Mouse (Mus musculus) cortical plate, adult 2 months (tissue): Measurements from ENCODE around the gene Filip1l.

ENCODE experiments used
- CTCF ChIP-seq: fragments of 200-500 bp; IDR thresholded peaks from 2 replicates; pipeline ENCODE4 v1.5.1; 2011; ENCODE audit warnings: mild to moderate bottlenecking, control low read depth, low read length; ENCODE audit not compliant: insufficient read depth; ENCODE audit errors: extremely low read depth
- POLR2A ChIP-seq: fragments of 200-500 bp; IDR thresholded peaks from 2 replicates; pipeline ENCODE4 v1.6.1; 2011; ENCODE audit warnings: mild to moderate bottlenecking, low read length, control low read depth; ENCODE audit not compliant: insufficient read depth; ENCODE audit errors: extremely low read depth

GRCm38 (mm10) chr16:57502761-57503160 is 149.9 kb downstream of the Filip1l start:
- TF ChIP-seq CTCF (no peak), POLR2A (no peak)
